Mouse (Mus musculus) layer of hippocampus, adult 9-11 months (tissue): ENCODE results near the gene Slc30a7.
"Not testable (repeated sequence)": the region's sequence is repeated elsewhere in the genome, so short reads cannot be mapped to it uniquely, and the experiment has no call there.

ENCODE experiments used
- DNase-seq: peaks from one replicate; pipeline ENCODE4 v3.0.0; 2022

The Slc30a7 gene

DNA sequence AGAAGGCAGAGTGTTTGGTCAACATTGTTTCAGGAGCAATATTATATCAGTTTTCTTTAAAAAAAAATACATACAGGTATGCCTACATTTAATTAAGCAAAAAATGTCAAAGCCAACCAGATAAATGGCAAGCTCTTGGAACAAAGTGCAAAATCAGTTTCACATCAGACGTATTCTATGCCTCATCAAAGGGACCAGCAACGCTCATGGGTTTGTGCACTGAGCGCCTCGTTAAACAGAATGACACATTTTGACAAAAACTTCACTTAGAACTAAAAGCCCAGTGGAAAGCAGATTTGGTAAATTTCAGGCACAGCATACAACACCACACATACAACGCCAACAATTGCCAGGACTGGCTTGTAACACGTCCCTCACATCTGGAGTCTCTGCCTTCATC, 62.8 kb downstream of the Slc30a7 start:
- DNase-seq, result no peak

GRCm38 (mm10) chr3:115941464-115941863, 65.7 kb downstream of the Slc30a7 start:
- DNase-seq, result no peak

GRCm38 (mm10) chr3:115940510-115940909, 66.7 kb downstream of the Slc30a7 start:
- DNase-seq, result no peak

DNA sequence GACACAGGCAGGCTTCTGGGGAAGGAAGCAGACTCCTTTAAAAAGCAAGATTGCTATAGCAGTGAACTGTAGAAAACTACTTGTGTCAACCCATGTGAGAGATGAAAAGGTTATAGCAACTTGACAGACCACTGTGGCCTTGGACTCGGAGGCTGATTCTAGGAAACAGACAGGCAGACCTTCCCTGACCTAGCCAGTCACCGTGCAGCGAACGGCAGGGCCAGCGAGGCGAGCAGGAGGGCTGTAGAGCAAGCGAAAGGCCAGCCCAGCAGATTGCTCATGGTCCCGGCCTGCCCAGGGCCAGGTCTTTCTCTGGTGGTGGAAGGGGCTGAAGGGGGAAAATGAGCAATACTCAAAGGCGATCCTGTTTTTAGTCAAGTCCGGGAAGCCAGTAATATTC, 69.4 kb downstream of the Slc30a7 start:
- no peak for DNase-seq

DNA sequence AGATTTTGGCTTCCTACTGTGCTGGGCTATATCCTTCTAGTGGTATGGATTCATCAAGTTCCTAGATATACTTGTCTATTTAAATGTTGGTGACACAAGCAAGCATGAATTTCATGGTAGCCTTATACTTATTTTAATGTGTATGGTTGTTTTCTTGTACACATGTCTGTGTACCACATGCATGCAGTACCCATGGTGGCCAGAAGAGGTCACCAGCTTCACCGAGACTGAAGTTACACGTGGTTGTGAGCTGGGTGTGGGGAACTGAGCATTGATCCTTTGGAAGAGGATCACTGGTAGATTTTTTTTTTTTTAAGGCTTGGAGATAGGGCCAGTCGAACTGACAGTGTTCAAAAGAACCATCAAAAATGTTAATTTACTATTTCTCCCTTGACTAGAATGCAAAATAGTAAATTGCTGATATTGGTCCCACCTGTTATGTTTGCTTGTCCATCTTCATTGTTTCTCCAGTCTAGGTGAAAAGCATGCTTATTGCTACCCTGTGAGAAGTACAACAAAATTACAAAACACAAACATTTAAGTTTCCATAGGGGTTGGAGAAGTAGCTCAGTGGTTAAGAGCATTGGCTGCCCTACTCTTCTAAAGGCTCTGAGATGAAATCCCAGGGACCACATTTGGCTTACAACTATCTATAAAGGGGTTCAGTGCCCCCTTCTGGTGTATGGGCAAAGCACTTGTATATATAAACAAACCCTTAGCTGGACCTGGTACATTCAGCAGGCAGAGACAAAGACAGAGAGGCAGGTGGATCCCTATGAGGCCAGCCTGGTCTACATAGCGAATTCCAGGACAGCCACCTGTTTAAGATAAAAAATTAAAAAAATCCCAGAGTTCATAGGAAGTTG, 70.2 kb downstream of the Slc30a7 start:
- peak; percentile 13 for DNase-seq

- peak; percentile 50 for DNase-seq
Observed at GRCm38 (mm10) chr3:115933293-115934186, 73.7 kb downstream of the Slc30a7 start.

DNA sequence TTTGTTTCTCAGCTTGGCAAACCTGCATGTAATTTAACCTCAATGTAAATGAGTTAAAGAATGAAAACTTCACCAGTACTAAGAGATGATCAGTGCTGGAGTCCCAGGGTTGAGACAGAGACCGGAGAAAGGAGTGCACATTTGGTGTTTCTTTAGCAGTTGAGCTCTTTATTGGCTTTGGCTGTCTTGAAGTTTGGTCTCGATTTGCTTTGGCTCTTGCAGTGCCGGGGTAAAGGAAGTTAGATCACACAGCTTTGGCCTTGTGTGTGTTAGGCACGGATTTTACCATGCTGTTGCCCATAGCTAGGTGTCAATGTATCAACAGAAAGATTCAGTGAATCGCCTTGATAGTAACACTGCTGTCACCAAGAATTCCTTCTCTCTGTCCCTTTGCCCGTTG, 75.5 kb downstream of the Slc30a7 start:
- no peak for DNase-seq

DNA sequence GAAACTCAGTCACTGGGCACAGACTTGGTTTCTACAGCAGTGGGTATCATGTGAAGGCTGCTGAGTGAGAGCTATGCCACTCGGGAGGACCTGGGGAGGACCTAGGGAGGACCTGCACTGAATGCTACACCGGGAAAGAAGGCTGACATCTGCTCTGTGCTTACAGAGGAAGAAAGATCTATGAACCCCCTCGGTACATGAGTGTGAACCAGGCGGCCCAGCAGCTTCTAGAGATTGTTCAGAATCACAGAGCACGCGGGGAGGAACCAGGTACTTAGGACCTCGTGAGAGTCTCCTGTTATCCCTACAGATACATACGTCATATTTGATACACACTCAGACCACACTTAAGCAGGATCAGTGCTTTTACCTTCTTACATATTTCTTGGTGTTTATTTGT, 80.7 kb downstream of the Slc30a7 start:
- no peak for DNase-seq

GRCm38 (mm10) chr3:115924401-115925190, 82.6 kb downstream of the Slc30a7 start:
- DNase-seq, result no peak

- not testable (repeated sequence) for DNase-seq
Observed at GRCm38 (mm10) chr3:115907406-115907805, 99.8 kb downstream of the Slc30a7 start.

DNA sequence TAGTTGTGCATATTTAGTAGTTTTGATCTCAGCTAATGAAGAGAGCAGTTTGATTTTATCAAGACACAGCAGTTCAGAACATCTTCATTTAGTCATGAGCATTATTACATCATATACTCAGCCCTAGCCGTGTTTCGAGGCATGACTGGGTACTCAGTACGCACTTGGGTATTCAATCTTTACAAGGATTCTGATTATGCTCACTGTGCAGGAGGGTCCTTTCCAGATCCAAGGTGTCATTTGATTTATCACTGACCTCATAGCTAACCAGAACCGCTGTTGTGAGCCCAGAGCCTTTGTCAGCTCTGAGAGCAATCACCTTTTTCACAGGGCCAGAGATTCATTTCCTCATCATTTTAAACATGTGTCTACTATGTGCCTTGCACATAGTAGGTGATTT, 101.6 kb downstream of the Slc30a7 start:
- no peak for DNase-seq

DNA sequence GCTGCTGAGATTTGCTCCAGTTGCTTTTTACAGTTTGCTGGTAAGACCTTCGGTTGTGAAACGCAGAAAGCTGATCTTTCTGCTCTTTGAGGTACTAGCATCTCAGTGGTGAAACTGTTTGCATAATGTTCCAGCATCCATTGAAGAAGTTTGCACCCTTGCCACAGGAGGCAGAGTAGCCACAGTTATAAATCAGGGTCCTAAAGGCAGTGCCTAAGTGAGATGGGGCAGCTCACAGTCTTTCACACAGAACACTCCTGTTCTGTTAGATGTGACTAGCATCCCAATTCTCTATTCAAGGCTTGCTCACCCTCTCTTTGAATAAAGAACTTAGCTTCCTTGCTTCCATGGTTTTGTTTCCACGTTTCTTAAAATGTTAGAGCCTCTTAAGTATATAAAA, 102.1 kb downstream of the Slc30a7 start:
- no peak for DNase-seq

DNA sequence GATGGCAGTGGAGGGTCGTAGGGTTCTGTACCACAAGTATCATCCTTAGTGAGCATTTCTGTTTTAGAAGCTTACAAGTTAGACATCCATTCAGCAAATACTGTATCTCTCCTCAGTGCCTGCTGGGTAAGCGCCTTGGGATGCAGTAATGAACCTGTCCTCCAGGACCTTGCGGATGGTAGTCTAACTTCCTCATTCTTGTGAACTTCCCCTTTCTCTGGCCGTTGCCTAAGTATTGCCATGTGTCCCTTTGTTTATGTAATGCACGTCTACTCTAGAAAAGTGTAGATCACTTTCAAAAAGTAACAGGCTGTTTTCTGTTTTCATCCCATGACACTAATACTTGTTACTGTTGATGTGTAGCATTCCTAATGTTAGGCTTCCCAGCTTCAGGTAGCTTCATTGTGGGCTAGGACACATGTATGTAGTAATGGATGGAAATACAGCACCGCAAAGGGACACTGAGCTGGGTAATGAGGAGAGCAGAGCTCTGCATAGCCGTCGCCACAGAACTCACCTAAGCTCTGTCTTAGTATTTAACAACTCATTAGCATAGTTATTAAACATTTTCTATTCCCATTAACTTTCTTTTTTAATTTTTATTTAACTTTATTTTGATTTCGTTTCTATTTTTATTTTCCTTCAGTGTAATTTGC, 104.8 kb downstream of the Slc30a7 start:
- no peak for DNase-seq

- DNase-seq, result no peak
Observed at GRCm38 (mm10) chr3:115898354-115898948, 108.8 kb downstream of the Slc30a7 start.

DNA sequence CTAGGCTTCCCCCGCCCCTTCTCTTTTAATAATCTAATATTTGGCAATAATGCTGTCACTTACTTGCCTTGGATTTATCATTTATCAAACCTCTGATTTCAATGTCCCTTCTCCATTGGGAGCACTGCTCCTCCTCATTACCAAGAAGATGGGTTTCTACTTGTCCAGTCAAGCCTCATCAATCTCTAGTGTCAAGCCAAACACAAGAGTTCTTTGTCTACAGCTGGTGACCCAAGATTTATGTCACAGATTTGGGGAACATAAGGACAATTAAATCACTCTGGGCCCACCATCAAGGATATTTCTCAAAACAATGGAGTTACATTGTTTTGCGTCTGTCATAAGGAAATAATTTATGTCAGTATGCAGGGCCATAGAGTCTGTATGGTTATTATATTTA, 114.0 kb downstream of the Slc30a7 start:
- DNase-seq, result no peak

GRCm38 (mm10) chr3:115892341-115892740, 114.9 kb downstream of the Slc30a7 start:
- DNase-seq, result no peak
